Mouse (Mus musculus) spleen, adult 2 months (tissue): Measurements from ENCODE around the gene Fbrsl1.

Source experiments
- CTCF ChIP-seq: fragments of 200-500 bp; IDR thresholded peaks from 2 replicates; pipeline ENCODE4 v1.5.1; 2011; ENCODE audit warnings: mild to moderate bottlenecking, inconsistent platforms; ENCODE audit not compliant: insufficient read depth, insufficient read length, insufficient replicate concordance; ENCODE audit errors: extremely low read depth
- POLR2A ChIP-seq: fragments of 200-500 bp; IDR thresholded peaks from 2 replicates; pipeline ENCODE4 v1.6.1; 2011; ENCODE audit warnings: low read depth, low read length, inconsistent platforms

GRCm38 (mm10) chr5:110342648-110343284 is 105.5 kb downstream of the Fbrsl1 start, which contains the start of gene P2rx2:
- TF ChIP-seq CTCF (no peak), POLR2A (no peak)
